8 mouse cellular contexts compared by ENCODE assay signal in the genomic region with DNA sequence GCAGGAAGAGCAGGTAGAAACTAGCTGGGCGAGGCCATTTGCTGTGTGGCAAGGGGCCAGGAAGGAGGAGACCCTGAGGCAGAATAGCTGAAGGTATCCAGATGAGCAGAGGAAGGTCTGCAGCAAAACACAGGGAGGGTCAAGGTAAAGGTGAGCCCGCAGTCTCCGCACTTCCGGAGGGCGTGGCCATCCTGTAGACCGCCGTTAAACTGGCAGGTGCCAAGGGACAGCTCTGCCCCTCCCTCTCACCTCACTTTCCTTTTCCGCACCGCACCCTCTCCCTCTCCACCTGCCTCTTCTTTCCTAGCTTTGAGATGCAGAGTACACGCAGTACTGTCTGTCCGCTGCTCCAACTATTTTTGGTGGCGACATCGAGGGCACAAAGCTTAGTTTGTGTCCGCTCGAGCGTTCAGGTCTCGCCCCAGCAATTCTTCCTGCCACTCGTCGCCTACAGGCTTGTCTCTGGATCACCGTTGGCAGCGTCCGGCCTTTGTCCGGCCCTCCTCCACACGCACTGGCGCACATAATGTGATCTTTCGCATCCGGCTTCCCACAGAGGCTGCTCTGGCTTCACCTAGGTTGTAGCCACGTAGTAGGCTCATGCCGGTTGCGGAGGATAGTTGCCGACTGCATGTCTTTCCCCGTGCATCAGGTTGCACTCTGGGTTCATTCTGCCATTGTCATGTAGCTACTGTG. TPM values are rescaled to one million over a fixed set of nuclear protein-coding genes. Genes with fewer than 3 reads are reported as not detected.
DNase-seq lines count a peak whose midpoint lies in the region; ATAC-seq and TF ChIP-seq lines count a peak whose summit lies in the region.

No protein-coding gene starts in this region.

- TF ChIP-seq CTCF in spleen, adult 2 months (IDR thresholded peaks at IDR 0.05; ENCODE audit: extremely low read depth, insufficient read depth, insufficient read length, insufficient replicate concordance), result no peak

- peak; percentile 0; the same call in 1 of the 2 replicates for ATAC-seq in intestine, embryonic 14.5 days (replicated peaks; ENCODE audit: low FRiP score, low TSS enrichment, low read depth)
- no peak for ATAC-seq in liver, embryonic 13.5 days (ENCODE audit: low read depth)
- 0 out of 2 replicates have a peak, but pooled peaks have one; percentile 2 for ATAC-seq in monocyte, adult 5-6 weeks (replicated peaks; ENCODE audit: insufficient number of reproducible peaks, low FRiP score, low TSS enrichment, poor library complexity, severe bottlenecking)

- peak overlapping the region; percentile 54 for H3K4me3 ChIP-seq in spleen, adult 2 months (ENCODE audit: extremely low read depth, insufficient read depth, insufficient read length)
- peak overlapping the region; percentile 35 for H3K4me3 ChIP-seq in intestine, embryonic 14.5 days (ENCODE audit: low read depth, low read length)
- H3K4me3 ChIP-seq in liver, embryonic 13.5 days (replicated peaks), result peak overlapping the region; percentile 63

- H3K4me1 ChIP-seq in spleen, adult 2 months (ENCODE audit: control insufficient read depth, insufficient read depth, insufficient read length), result peaks cover 26% of the 10 kb centered on the region; the same call in 1 of the 2 replicates
- H3K4me1 ChIP-seq in intestine, embryonic 14.5 days (replicated peaks; ENCODE audit: control insufficient read depth, insufficient read depth, low read length), result peaks cover 21% of the 10 kb centered on the region
- H3K4me1 ChIP-seq in liver, embryonic 13.5 days (replicated peaks), result peaks cover 62% of the 10 kb centered on the region

- intact Hi-C loops in gastrocnemius, postnatal 14 days (cut with DNase I; ENCODE audit: low total_unique reads), result loop anchor here (2.0 to 5.0 kb wide), 2 partner anchors 38 to 148 kb away; no protein-coding TSS in a partner anchor

- H3K27me3 ChIP-seq in spleen, adult 2 months (ENCODE audit: control insufficient read depth, insufficient read depth, low read length), result no peaks in the 10 kb centered on the region
- H3K27me3 ChIP-seq in intestine, embryonic 14.5 days (replicated peaks; ENCODE audit: control insufficient read depth, insufficient read depth, low read length), result peaks cover 14% of the 10 kb centered on the region
- peaks cover 34% of the 10 kb centered on the region for H3K27me3 ChIP-seq in liver, embryonic 13.5 days

- TF ChIP-seq POLR2A in spleen, adult 2 months (IDR thresholded peaks at IDR 0.05; ENCODE audit: low read depth, low read length), result peak; percentile 22; the same call in 1 of the 2 replicates

- WGBS in spleen, adult 2 months, result 2% methylated on average over 32 of the region's 32 CpGs
- WGBS in intestine, embryonic 14.5 days, result 5% methylated on average over 32 of the region's 32 CpGs
- 7% methylated on average over 32 of the region's 32 CpGs for WGBS in liver, embryonic 13.5 days (ENCODE audit: insufficient replicate concordance)

- H3K4me2 ChIP-seq in intestine, embryonic 14.5 days (ENCODE audit: low read length), result peak overlapping the region; percentile 66
- H3K4me2 ChIP-seq in liver, embryonic 13.5 days, result peak overlapping the region; percentile 94

- peak overlapping the region; percentile 43 for H3K9ac ChIP-seq in intestine, embryonic 14.5 days (ENCODE audit: low read length)
- peak overlapping the region; percentile 72 for H3K9ac ChIP-seq in liver, embryonic 13.5 days

- H3K27ac ChIP-seq in spleen, adult 2 months (ENCODE audit: insufficient read depth, low read length), result peak overlapping the region; percentile 91
- H3K27ac ChIP-seq in intestine, embryonic 14.5 days (ENCODE audit: low read depth), result peak overlapping the region; percentile 68
- H3K27ac ChIP-seq in liver, embryonic 13.5 days, result peak overlapping the region; percentile 66

- H3K36me3 ChIP-seq in spleen, adult 2 months (ENCODE audit: control insufficient read depth, insufficient read depth, low read length), result peaks cover 2% of the 10 kb centered on the region; the same call in 1 of the 2 replicates
- no peaks in the 10 kb centered on the region; the same call in 1 of the 2 replicates for H3K36me3 ChIP-seq in intestine, embryonic 14.5 days (ENCODE audit: control insufficient read depth, insufficient read depth, low read length)
- H3K36me3 ChIP-seq in liver, embryonic 13.5 days, result peaks cover 9% of the 10 kb centered on the region

- H3K9me3 ChIP-seq in intestine, embryonic 14.5 days (ENCODE audit: control insufficient read depth, low read length), result no peaks in the 10 kb centered on the region
- H3K9me3 ChIP-seq in liver, embryonic 13.5 days (replicated peaks), result no peaks in the 10 kb centered on the region

- peak in 1 of 2 experiments; percentile 66 for DNase-seq in spleen, adult 2 months (ENCODE audit: low read depth in 1 of 2, low spot score in 2 of 2)
- no peak for DNase-seq in spleen, postnatal 4 days (ENCODE audit: low spot score in 2 of 2)
- DNase-seq in cerebellum, adult 18-20 months, result peak; percentile 56 to 64
- DNase-seq in gastrocnemius, postnatal 14 days, result peak; percentile 49
- DNase-seq in intestine, embryonic 14.5 days (ENCODE audit: low spot score), result peak; percentile 82
- no peak for DNase-seq in liver, embryonic 13.5 days
- peak; percentile 68 to 79 for DNase-seq in thymus, postnatal 36 days

RNA-seq across cellular contexts. Expression of a gene that starts 1.0 kb away (rescaled TPM):
- 16.8 and 23.2 TPM in 2 replicates for polyA plus RNA-seq in spleen, adult 2 months (2012; rRNA removed)
- 1 to 10 TPM in 1 of 2 experiments, under 1 TPM in 1; 0.69 to 1.6 TPM for total RNA-seq in gastrocnemius, postnatal 14 days (2021)
- 24.2 and 27.9 TPM in 2 replicates for polyA plus RNA-seq in intestine, embryonic 14.5 days (2014; fragmentation: Nextera tagmentation; extraction: Ambion mirVana)
- 12.0 and 12.9 TPM in 2 replicates for polyA plus RNA-seq in liver, embryonic 13.5 days (2015; fragmentation: Nextera tagmentation; extraction: Ambion mirVana)
- total RNA-seq in monocyte, adult 5-6 weeks (2017), result 3.6 to 8.8 TPM (median 4.8 TPM) in 3 replicates

RNA-seq across cellular contexts. Expression of a gene that starts 9.1 kb away (rescaled TPM):
- 414 and 544 TPM in 2 replicates for polyA plus RNA-seq in spleen, adult 2 months (2012; rRNA removed)
- 100 to 1,000 TPM; 115 to 139 TPM for total RNA-seq in gastrocnemius, postnatal 14 days (2021)
- polyA plus RNA-seq in intestine, embryonic 14.5 days (2014; fragmentation: Nextera tagmentation; extraction: Ambion mirVana), result 266 and 312 TPM in 2 replicates
- polyA plus RNA-seq in liver, embryonic 13.5 days (2015; fragmentation: Nextera tagmentation; extraction: Ambion mirVana), result 84.5 and 94.1 TPM in 2 replicates
- 1,094 to 1,293 TPM (median 1,104 TPM) in 3 replicates for total RNA-seq in monocyte, adult 5-6 weeks (2017)

RNA-seq across cellular contexts. Expression of a gene that starts 15.2 kb away (rescaled TPM):
- polyA plus RNA-seq in spleen, adult 2 months (2012; rRNA removed), result 137 and 141 TPM in 2 replicates
- total RNA-seq in gastrocnemius, postnatal 14 days (2021), result 10 to 100 TPM; 82.5 to 84.7 TPM
- 124 and 129 TPM in 2 replicates for polyA plus RNA-seq in intestine, embryonic 14.5 days (2014; fragmentation: Nextera tagmentation; extraction: Ambion mirVana)
- 47.9 and 50.4 TPM in 2 replicates for polyA plus RNA-seq in liver, embryonic 13.5 days (2015; fragmentation: Nextera tagmentation; extraction: Ambion mirVana)
- total RNA-seq in monocyte, adult 5-6 weeks (2017), result 0.57 to 1.7 TPM in 2 of 3 replicates, not detected in the other

RNA-seq across cellular contexts. Expression of a gene that starts 30.5 kb away (rescaled TPM):
- 1.7 and 2.1 TPM in 2 replicates for polyA plus RNA-seq in spleen, adult 2 months (2012; rRNA removed)
- total RNA-seq in gastrocnemius, postnatal 14 days (2021), result under 1 TPM; 0.33 to 0.47 TPM
- polyA plus RNA-seq in intestine, embryonic 14.5 days (2014; fragmentation: Nextera tagmentation; extraction: Ambion mirVana), result 6.6 and 7.6 TPM in 2 replicates
- 0.46 and 0.52 TPM in 2 replicates for polyA plus RNA-seq in liver, embryonic 13.5 days (2015; fragmentation: Nextera tagmentation; extraction: Ambion mirVana)
- 0.19 TPM in 1 of 3 replicates, not detected in the others for total RNA-seq in monocyte, adult 5-6 weeks (2017)

RNA-seq across cellular contexts. Expression of a gene that starts 57.1 kb away (rescaled TPM):
- polyA plus RNA-seq in spleen, adult 2 months (2012; rRNA removed), result 55.6 and 77.7 TPM in 2 replicates
- 10 to 100 TPM; 34.6 to 35.4 TPM for total RNA-seq in gastrocnemius, postnatal 14 days (2021)
- 17.6 and 21.3 TPM in 2 replicates for polyA plus RNA-seq in intestine, embryonic 14.5 days (2014; fragmentation: Nextera tagmentation; extraction: Ambion mirVana)
- 4.8 and 6.1 TPM in 2 replicates for polyA plus RNA-seq in liver, embryonic 13.5 days (2015; fragmentation: Nextera tagmentation; extraction: Ambion mirVana)
- 9.6 to 19.4 TPM (median 12.7 TPM) in 3 replicates for total RNA-seq in monocyte, adult 5-6 weeks (2017)

Comparison
In these comparisons a context has a peak if more than half of its experiments do, and no peak if none do; other contexts are left out.
1. DNase-seq: peak in cerebellum, adult 18-20 months (2 of 2), gastrocnemius, postnatal 14 days (single experiment), intestine, embryonic 14.5 days (single experiment) and thymus, postnatal 36 days (2 of 2); none in spleen, postnatal 4 days (0 of 2) and liver, embryonic 13.5 days (single experiment).
2. Peak in every context shown above with its lines, with median percentiles within 50 percentile points of each other: H3K27ac ChIP-seq and H3K4me3 ChIP-seq.